Mouse (Mus musculus) cerebellum, postnatal 25 days (tissue): Measurements from ENCODE around the gene Sall1.

ENCODE experiments used
- DNase-seq, 2 experiments: peaks; one replicate each; pipeline ENCODE4 v3.0.0; 2021; ENCODE audit warnings: mixed read lengths in 2 of 2

Sall1 gene

GRCm38 (mm10) chr8:89037536-89038236 lies 6.3 kb downstream of the Sall1 start:
- no peak for DNase-seq

GRCm38 (mm10) chr8:89032412-89032811 lies 11.6 kb downstream of the Sall1 start:
- DNase-seq, result no peak

- DNase-seq, result no peak
Observed at GRCm38 (mm10) chr8:89028156-89028555, 15.8 kb downstream of the Sall1 start.

- no peak for DNase-seq
Observed at GRCm38 (mm10) chr8:89026139-89026520, 17.8 kb downstream of the Sall1 start.

- DNase-seq, result no peak
Observed at GRCm38 (mm10) chr8:89025281-89026138, 18.5 kb downstream of the Sall1 start.

- no peak for DNase-seq
Observed at GRCm38 (mm10) chr8:89024796-89025195, 19.2 kb downstream of the Sall1 start.

GRCm38 (mm10) chr8:89021139-89021538 lies 22.8 kb downstream of the Sall1 start:
- DNase-seq, result no peak

- no peak for DNase-seq
Observed at GRCm38 (mm10) chr8:89017891-89018290, 26.1 kb downstream of the Sall1 start.

GRCm38 (mm10) chr8:89016465-89017070 lies 27.4 kb downstream of the Sall1 start:
- no peak for DNase-seq

GRCm38 (mm10) chr8:89015539-89015938 lies 28.4 kb downstream of the Sall1 start:
- DNase-seq, result no peak

- no peak for DNase-seq
Observed at GRCm38 (mm10) chr8:89012853-89013534, 31.0 kb downstream of the Sall1 start.

GRCm38 (mm10) chr8:89012024-89012712 lies 31.8 kb downstream of the Sall1 start:
- no peak for DNase-seq

- DNase-seq, result no peak
Observed at GRCm38 (mm10) chr8:89008784-89009183, 35.2 kb downstream of the Sall1 start.

- no peak for DNase-seq
Observed at GRCm38 (mm10) chr8:89007114-89007513, 36.8 kb downstream of the Sall1 start.

- DNase-seq, result peak in 1 of 2 experiments; percentile 49
Observed at GRCm38 (mm10) chr8:89006426-89006825, 37.5 kb downstream of the Sall1 start.

- DNase-seq, result no peak
Observed at GRCm38 (mm10) chr8:89005797-89006196, 38.2 kb downstream of the Sall1 start.

GRCm38 (mm10) chr8:89004041-89004440 lies 39.9 kb downstream of the Sall1 start:
- DNase-seq, result no peak

- DNase-seq, result no peak
Observed at GRCm38 (mm10) chr8:89003336-89003896, 40.5 kb downstream of the Sall1 start.

GRCm38 (mm10) chr8:89002128-89002527 lies 41.8 kb downstream of the Sall1 start:
- DNase-seq, result no peak

GRCm38 (mm10) chr8:88997276-88997675 lies 46.7 kb downstream of the Sall1 start:
- no peak for DNase-seq

- DNase-seq, result no peak
Observed at GRCm38 (mm10) chr8:88991780-88992509, 52.0 kb downstream of the Sall1 start.
